Mouse (Mus musculus) limb, embryonic 12.5 days (tissue): ENCODE data around the gene Lrrc4. TPM values are rescaled to one million over a fixed set of nuclear protein-coding genes. Genes with fewer than 3 reads are reported as not detected.

Experiments
- ATAC-seq: fragments of 200-750 bp; cut with Nextera tagmentation; 2 replicates; pipeline ENCODE4 v1.8.0; 2017; ENCODE audit warnings: low read depth, moderate TSS enrichment; ENCODE audit not compliant: insufficient number of reproducible peaks, insufficient read depth, low FRiP score, low TSS enrichment
- H3K27ac ChIP-seq: fragments of 300-500 bp; sonication (generic); 2 replicates; pipeline ENCODE4 v1.5.1; 2016; ENCODE audit warnings: mild to moderate bottlenecking, moderate library complexity
- H3K27me3 ChIP-seq: fragments of 300-500 bp; sonication (generic); 2 replicates; pipeline ENCODE4 v1.6.1; 2016; ENCODE audit warnings: mild to moderate bottlenecking, moderate library complexity
- H3K36me3 ChIP-seq: fragments of 300-500 bp; sonication (generic); 2 replicates; pipeline ENCODE4 v1.6.1; 2016; ENCODE audit warnings: mild to moderate bottlenecking, moderate library complexity
- H3K4me1 ChIP-seq: fragments of 300-500 bp; sonication (generic); replicated peaks from 2 replicates; pipeline ENCODE4 v1.6.1; 2016
- H3K4me2 ChIP-seq: fragments of 300-500 bp; sonication (generic); 2 replicates; pipeline ENCODE4 v1.6.1; 2016; ENCODE audit warnings: mild to moderate bottlenecking, moderate library complexity
- H3K4me3 ChIP-seq: fragments of 300-500 bp; sonication (generic); replicated peaks from 2 replicates; pipeline ENCODE4 v1.5.1; 2016; ENCODE audit warnings: mild to moderate bottlenecking
- H3K9ac ChIP-seq: fragments of 300-500 bp; sonication (generic); replicated peaks from 2 replicates; pipeline ENCODE4 v1.6.1; 2016; ENCODE audit warnings: mild to moderate bottlenecking, moderate library complexity
- H3K9me3 ChIP-seq: fragments of 300-500 bp; sonication (generic); 2 replicates; pipeline ENCODE4 v1.6.1; 2016; ENCODE audit warnings: mild to moderate bottlenecking, moderate library complexity
- WGBS: fragments of 180-500 bp; shearing (Covaris S2); methylation state at CpG from one replicate; pipeline ENCODE4 v1.1.7; 2016; 5-methylcytosine and 5-hydroxymethylcytosine counted together
- polyA plus RNA-seq: library from polyadenylated mRNA; unstranded; fragments of >200 nt; fragmentation: Nextera tagmentation; extraction: Ambion mirVana; gene quantifications from 2 replicates; pipeline ENCODE4 v1.2.1, GENCODE M21; 2016

The Lrrc4 gene
- polyA plus RNA-seq, 1 experiment from 2014 or later, result 0.50 TPM

- Histone ChIP-seq H3K4me2 (no peak overlapping the region), H3K9me3 (no peaks in the 10 kb centered on the region), H3K9ac (no peak overlapping the region), H3K36me3 (peaks cover 6% of the 10 kb centered on the region; the same call in 1 of the 2 replicates), H3K4me3 (no peak overlapping the region), H3K4me1 (no peaks in the 10 kb centered on the region), H3K27me3 (peaks cover 17% of the 10 kb centered on the region), H3K27ac (no peak overlapping the region)
- 68% methylated on average over 3 of the region's 3 CpGs for WGBS
- ATAC-seq, result no peak
These were observed 5.7 kb downstream of the Lrrc4 start for GRCm38 (mm10) chr6:28825894-28826293.

DNA sequence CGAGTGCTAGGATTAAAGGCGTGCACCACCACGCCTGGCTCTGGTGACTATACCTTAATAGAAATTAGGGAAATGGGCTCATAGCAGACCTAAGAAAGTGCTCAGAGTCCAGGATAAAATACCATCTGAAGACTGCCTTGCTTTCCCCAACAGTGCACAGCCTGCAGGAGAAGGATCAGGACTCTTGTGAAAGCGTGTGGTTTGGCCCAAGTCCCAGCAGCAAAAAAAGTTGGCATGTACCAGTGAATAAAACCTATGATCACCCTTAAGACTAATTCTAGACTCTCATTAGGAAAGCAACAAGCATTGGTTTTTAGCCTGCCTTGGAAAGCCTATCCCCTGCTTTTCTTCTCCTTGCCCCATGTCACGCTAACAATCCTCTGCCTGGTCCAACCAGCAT lies 7.7 kb downstream of the Lrrc4 start:
- no peaks in the 10 kb centered on the region for H3K36me3 ChIP-seq
- H3K27ac ChIP-seq, result no peak overlapping the region
- no peaks in the 10 kb centered on the region for H3K9me3 ChIP-seq
- no peak overlapping the region for H3K4me2 ChIP-seq
- no peaks in the 10 kb centered on the region for H3K4me1 ChIP-seq
- H3K27me3 ChIP-seq, result peaks cover 2% of the 10 kb centered on the region; the same call in 1 of the 2 replicates
- no peak overlapping the region for H3K9ac ChIP-seq
- WGBS, result 93% methylated on average over 5 of the region's 5 CpGs
- no peak overlapping the region for H3K4me3 ChIP-seq
- no peak for ATAC-seq

GRCm38 (mm10) chr6:28823375-28823774 lies 8.2 kb downstream of the Lrrc4 start:
- H3K27ac ChIP-seq, result no peak overlapping the region
- WGBS, result 86% methylated on average over 3 of the region's 3 CpGs

DNA sequence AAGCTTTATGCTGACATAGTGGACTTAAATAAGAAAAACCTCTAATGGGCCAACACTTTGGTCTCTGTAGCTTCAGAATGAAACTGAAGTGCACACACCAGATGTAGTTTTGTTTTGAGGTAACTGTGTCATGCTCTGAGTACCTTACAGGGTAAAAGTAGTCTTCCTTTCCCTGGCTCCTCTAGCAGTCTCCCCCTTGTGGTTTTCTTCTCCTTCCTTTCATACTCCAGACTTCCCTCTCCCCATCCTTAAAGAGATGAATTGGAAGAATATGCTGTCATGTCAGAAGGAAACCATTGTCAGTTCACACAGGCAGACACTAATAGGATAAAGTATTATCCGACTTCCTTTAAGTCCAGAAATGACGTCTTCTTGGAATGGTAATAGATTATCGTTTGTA lies 9.3 kb downstream of the Lrrc4 start:
- H3K27me3 ChIP-seq, result no peaks in the 10 kb centered on the region
- no peak overlapping the region for H3K4me2 ChIP-seq
- no peaks in the 10 kb centered on the region for H3K4me1 ChIP-seq
- H3K4me3 ChIP-seq, result no peak overlapping the region
- ATAC-seq, result no peak
- H3K27ac ChIP-seq, result no peak overlapping the region
- no peaks in the 10 kb centered on the region for H3K9me3 ChIP-seq
- no peaks in the 10 kb centered on the region for H3K36me3 ChIP-seq
- no peak overlapping the region for H3K9ac ChIP-seq
- 81% methylated on average over 3 of the region's 3 CpGs for WGBS

More at GRCm38 (mm10) chr6:28823375-28823774, 8.2 kb downstream of the Lrrc4 start:
- Histone ChIP-seq H3K4me2 (no peak overlapping the region), H3K27me3 (no peaks in the 10 kb centered on the region), H3K4me3 (no peak overlapping the region), H3K4me1 (no peaks in the 10 kb centered on the region), H3K9ac (no peak overlapping the region), H3K36me3 (no peaks in the 10 kb centered on the region), H3K9me3 (no peaks in the 10 kb centered on the region)
- no peak for ATAC-seq

GRCm38 (mm10) chr6:28819509-28820358 lies 11.8 kb downstream of the Lrrc4 start:
- 80% methylated on average over 13 of the region's 13 CpGs for WGBS
- Histone ChIP-seq H3K9ac (no peak overlapping the region), H3K27ac (no peak overlapping the region), H3K36me3 (0 out of 2 replicates have a peak, but pooled peaks cover 3% of the 10 kb centered on the region), H3K27me3 (no peaks in the 10 kb centered on the region), H3K9me3 (no peaks in the 10 kb centered on the region), H3K4me2 (no peak overlapping the region), H3K4me1 (no peaks in the 10 kb centered on the region), H3K4me3 (no peak overlapping the region)
- ATAC-seq, result no peak

DNA sequence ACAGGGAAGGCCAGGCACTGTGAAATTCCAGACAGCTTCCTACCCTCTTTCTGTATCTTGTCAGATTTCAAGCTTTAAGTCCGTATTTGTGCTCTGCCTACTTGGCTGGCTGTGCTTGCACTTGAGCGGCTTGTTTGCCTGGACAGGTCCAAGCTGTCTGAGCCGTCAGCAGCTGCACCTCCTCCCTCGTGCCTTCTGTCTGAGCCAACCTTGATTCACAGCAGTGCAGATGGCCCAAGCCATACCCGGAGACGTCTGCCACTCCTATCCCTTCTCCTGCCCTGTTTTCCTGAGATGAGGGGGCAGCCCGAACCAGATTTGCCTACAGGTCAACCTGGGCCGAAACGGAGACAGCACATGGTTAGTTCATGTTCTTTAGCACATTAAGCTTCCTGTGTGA lies 14.5 kb downstream of the Lrrc4 start:
- Histone ChIP-seq H3K36me3 (0 out of 2 replicates have a peak, but pooled peaks cover 3% of the 10 kb centered on the region), H3K4me1 (no peaks in the 10 kb centered on the region), H3K4me2 (no peak overlapping the region), H3K9ac (no peak overlapping the region), H3K27me3 (no peaks in the 10 kb centered on the region), H3K27ac (no peak overlapping the region), H3K9me3 (no peaks in the 10 kb centered on the region), H3K4me3 (no peak overlapping the region)
- 77% methylated on average over 9 of the region's 9 CpGs for WGBS
- no peak for ATAC-seq

DNA sequence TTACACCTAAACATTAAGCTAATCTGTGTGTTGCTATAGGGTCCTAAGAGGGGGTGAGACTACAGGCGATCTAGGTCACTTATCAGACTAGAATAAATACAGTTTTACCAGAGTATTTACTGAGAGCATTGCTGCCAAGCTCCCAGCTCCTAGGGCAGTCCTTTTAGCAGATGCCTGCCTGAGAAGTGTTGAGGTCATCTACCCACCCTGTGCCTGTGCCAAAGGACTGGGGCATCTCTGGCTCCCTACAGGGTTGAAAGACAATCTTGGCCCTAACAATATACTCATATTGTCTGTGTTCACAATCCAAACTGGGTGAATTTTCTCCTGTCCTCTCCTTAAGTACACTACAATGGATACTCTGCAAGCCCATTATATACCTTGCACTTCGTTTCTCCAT lies 16.7 kb downstream of the Lrrc4 start:
- Histone ChIP-seq H3K9ac (no peak overlapping the region), H3K4me2 (no peak overlapping the region), H3K4me1 (no peaks in the 10 kb centered on the region), H3K27me3 (no peaks in the 10 kb centered on the region), H3K36me3 (0 out of 2 replicates have a peak, but pooled peaks cover 3% of the 10 kb centered on the region), H3K4me3 (no peak overlapping the region), H3K27ac (no peak overlapping the region), H3K9me3 (no peaks in the 10 kb centered on the region)
- ATAC-seq, result no peak
- 88% methylated on average over 2 of the region's 2 CpGs for WGBS

GRCm38 (mm10) chr6:28813057-28813456 lies 18.5 kb downstream of the Lrrc4 start:
- Histone ChIP-seq H3K9me3 (no peaks in the 10 kb centered on the region), H3K27ac (no peak overlapping the region), H3K4me2 (no peak overlapping the region), H3K4me1 (no peaks in the 10 kb centered on the region), H3K27me3 (no peaks in the 10 kb centered on the region), H3K36me3 (0 out of 2 replicates have a peak, but pooled peaks cover 3% of the 10 kb centered on the region), H3K4me3 (no peak overlapping the region), H3K9ac (no peak overlapping the region)
- 92% methylated on average over 9 of the region's 9 CpGs for WGBS
- ATAC-seq, result no peak

- Histone ChIP-seq H3K36me3 (peaks cover 6% of the 10 kb centered on the region; the same call in 1 of the 2 replicates), H3K9me3 (no peaks in the 10 kb centered on the region), H3K4me2 (no peak overlapping the region), H3K4me1 (peaks cover 8% of the 10 kb centered on the region), H3K4me3 (no peak overlapping the region), H3K27ac (no peak overlapping the region), H3K27me3 (no peaks in the 10 kb centered on the region), H3K9ac (no peak overlapping the region)
- ATAC-seq, result no peak
- WGBS, result 86% methylated on average over 5 of the region's 5 CpGs
These were observed 26.8 kb downstream of the Lrrc4 start for GRCm38 (mm10) chr6:28804751-28805150.

DNA sequence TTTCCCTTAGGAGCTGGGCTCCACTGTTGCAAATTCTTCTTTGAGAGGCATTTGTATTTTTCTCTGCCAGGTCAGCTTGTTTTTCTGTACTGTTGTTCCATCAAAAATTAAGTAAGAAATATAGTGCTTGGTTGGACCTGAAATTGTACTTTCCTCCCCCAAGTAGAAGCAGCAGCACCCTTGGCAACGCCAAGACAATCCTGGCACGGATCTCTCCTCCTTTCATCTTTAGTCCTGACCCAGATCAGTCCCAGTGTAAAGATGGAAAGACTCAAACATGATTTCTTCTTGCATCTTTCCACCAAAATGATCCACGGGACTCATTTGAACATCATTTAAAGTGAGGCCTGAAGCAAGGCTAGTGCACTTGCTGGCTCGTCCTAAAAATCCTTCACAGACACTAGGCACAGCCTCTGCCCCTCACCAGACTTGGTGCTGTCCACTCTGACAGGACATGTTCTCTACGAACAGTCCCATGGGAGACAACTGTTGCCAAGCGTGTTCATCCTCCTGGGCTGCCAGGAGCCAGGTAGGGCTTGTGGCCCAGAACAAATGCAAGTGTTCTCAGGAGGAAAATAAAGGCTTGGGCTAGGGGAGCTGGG lies 27.8 kb downstream of the Lrrc4 start:
- WGBS, result 92% methylated on average over 6 of the region's 6 CpGs
- H3K27ac ChIP-seq, result no peak overlapping the region

GRCm38 (mm10) chr6:28800976-28801375 lies 30.6 kb downstream of the Lrrc4 start:
- no peaks in the 10 kb centered on the region for H3K4me1 ChIP-seq
- WGBS, result 91% methylated on average over 3 of the region's 3 CpGs
- no peaks in the 10 kb centered on the region for H3K9me3 ChIP-seq
- H3K4me2 ChIP-seq, result no peak overlapping the region
- no peak overlapping the region for H3K9ac ChIP-seq
- ATAC-seq, result no peak
- H3K27ac ChIP-seq, result no peak overlapping the region
- H3K4me3 ChIP-seq, result no peak overlapping the region
- peaks cover 18% of the 10 kb centered on the region for H3K36me3 ChIP-seq
- H3K27me3 ChIP-seq, result no peaks in the 10 kb centered on the region

More for the DNA sequence above, 27.8 kb downstream of the Lrrc4 start:
- Histone ChIP-seq H3K36me3 (peaks cover 6% of the 10 kb centered on the region; the same call in 1 of the 2 replicates), H3K4me2 (no peak overlapping the region), H3K9me3 (no peaks in the 10 kb centered on the region), H3K4me1 (peaks cover 8% of the 10 kb centered on the region), H3K4me3 (no peak overlapping the region), H3K9ac (no peak overlapping the region), H3K27me3 (no peaks in the 10 kb centered on the region)
- no peak for ATAC-seq
